35 mouse cellular contexts compared by ENCODE assay signal in the genomic region with DNA sequence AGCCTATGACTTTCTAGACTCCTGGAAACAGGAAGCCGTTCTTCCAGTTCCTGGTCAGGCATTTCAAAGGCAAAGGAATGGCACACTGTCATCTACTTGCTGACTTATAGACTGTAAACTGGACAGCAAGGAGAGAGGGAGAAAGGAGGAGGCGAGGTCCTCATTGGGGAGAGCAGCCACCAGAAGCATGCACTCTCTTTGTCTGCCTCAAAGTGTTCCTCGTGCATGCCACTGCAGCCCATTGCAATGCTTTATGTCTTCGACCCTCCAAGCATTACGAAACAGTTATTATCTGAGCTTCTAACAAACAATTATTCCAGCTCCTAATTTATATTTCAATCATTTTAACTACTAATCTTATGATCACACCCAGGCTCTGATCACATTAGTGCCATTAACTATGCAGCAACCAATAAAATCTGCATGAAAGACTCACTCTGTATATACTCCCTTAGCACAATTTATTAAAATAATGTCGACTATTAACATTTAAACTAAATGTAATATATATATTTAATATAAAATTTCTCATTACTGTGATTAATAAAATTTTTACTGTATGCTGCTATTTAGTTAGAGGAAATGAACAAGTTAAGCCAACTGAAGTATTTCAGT.
"Had no signal": no experiment of that assay in that cellular context is flagged by ENCODE, and none has a peak within 500 bp of the region (broad histone marks: within the 10 kb centered on the region; RNA-seq: fewer than 3 reads in every experiment).

No protein-coding gene starts in this region.

- H3K4me1 ChIP-seq: hindbrain, embryonic 13.5 days; hindbrain, embryonic 15.5 days; intestine, embryonic 15.5 days had no signal

- H3K9ac ChIP-seq: heart, embryonic 12.5 days; heart, embryonic 13.5 days; heart, embryonic 15.5 days; hindbrain, embryonic 12.5 days; hindbrain, embryonic 13.5 days; hindbrain, embryonic 14.5 days; hindbrain, embryonic 15.5 days; intestine, embryonic 15.5 days; kidney, embryonic 15.5 days had no signal

- H3K36me3 ChIP-seq: heart, embryonic 10.5 days; heart, embryonic 12.5 days; heart, embryonic 13.5 days; heart, embryonic 15.5 days; hindbrain, embryonic 10.5 days; hindbrain, embryonic 12.5 days; hindbrain, embryonic 13.5 days; hindbrain, embryonic 15.5 days; intestine, embryonic 15.5 days; kidney, embryonic 15.5 days had no signal

- H3K4me3 ChIP-seq: heart, adult 2 months; heart, embryonic 10.5 days; heart, embryonic 12.5 days; heart, embryonic 13.5 days; heart, embryonic 15.5 days; hindbrain, embryonic 10.5 days; hindbrain, embryonic 12.5 days; hindbrain, embryonic 13.5 days; hindbrain, embryonic 15.5 days; intestine, embryonic 15.5 days; kidney, embryonic 15.5 days; layer of hippocampus, adult 2 months had no signal

- H3K9me3 ChIP-seq: heart, embryonic 10.5 days; heart, embryonic 12.5 days; heart, embryonic 13.5 days; heart, embryonic 15.5 days; hindbrain, embryonic 10.5 days; hindbrain, embryonic 12.5 days; hindbrain, embryonic 13.5 days; hindbrain, embryonic 15.5 days; intestine, embryonic 15.5 days; kidney, embryonic 15.5 days had no signal

- H3K27ac ChIP-seq: heart, adult 2 months; heart, embryonic 10.5 days; heart, embryonic 13.5 days; heart, embryonic 15.5 days; hindbrain, embryonic 10.5 days; hindbrain, embryonic 12.5 days; hindbrain, embryonic 13.5 days; hindbrain, embryonic 14.5 days; hindbrain, embryonic 15.5 days; hindbrain, postnatal 0 days; intestine, embryonic 15.5 days; kidney, embryonic 15.5 days; kidney, postnatal 0 days; layer of hippocampus, adult 2 months had no signal

- H3K27me3 ChIP-seq: heart, embryonic 12.5 days; heart, embryonic 13.5 days; heart, embryonic 15.5 days; hindbrain, embryonic 12.5 days; hindbrain, embryonic 13.5 days; hindbrain, embryonic 15.5 days; intestine, embryonic 15.5 days; kidney, embryonic 15.5 days had no signal

- H3K4me2 ChIP-seq: heart, embryonic 11.5 days; heart, embryonic 12.5 days; heart, embryonic 13.5 days; heart, embryonic 15.5 days; hindbrain, embryonic 12.5 days; hindbrain, embryonic 13.5 days; hindbrain, embryonic 14.5 days; hindbrain, embryonic 15.5 days; intestine, embryonic 15.5 days; kidney, embryonic 15.5 days had no signal

- ATAC-seq: hindbrain, embryonic 16.5 days; hindbrain, postnatal 0 days; inflammation-experienced regulatory T-cells, adult 6 months; intestine, embryonic 15.5 days; intestine, embryonic 16.5 days; intestine, postnatal 0 days had no signal

- DNase-seq: heart, adult 2 months; heart, postnatal 10 days; heart, postnatal 14 days; heart, postnatal 36 days; heart, postnatal 4 days; kidney, adult 11 months; kidney, adult 18-20 months; kidney, adult 2 months; kidney, adult 8-10 months; kidney, adult 9 months; kidney, postnatal 10 days; kidney, postnatal 14 days; kidney, postnatal 25 days; kidney, postnatal 36 days; kidney, postnatal 4 days; layer of hippocampus, adult 9-11 months had no signal
